ENCODE assay signal across 30 mouse cellular contexts in the genomic region with DNA sequence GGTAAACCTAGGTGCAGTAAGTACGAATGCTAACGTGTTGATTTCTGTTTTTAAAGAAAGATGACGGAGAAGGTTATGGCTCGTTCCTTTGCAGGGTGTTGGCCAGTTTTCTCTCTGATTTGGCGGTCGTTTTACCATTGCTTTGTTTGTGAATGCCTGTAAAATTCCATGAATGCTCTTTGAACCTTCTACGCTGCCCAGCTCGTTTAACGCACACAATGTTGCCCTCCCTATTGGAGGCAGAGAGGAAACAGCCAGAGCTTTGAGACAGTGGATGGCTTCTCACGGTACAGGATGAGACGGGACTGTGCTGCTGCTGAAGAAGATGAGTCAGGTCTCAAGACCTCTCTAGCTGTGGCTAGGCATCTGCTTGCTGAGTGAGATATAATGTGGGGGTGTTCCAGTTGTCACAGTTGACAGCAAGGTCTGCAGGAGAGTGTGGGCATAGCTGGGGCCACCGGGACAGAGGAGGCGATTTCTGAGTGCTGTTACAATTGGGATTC.
A peak's percentile ranks its signal among the peaks of the same experiment; 100 is the strongest.
DNase-seq lines count a peak whose midpoint lies in the region; ATAC-seq and TF ChIP-seq lines count a peak whose summit lies in the region.
"Had no signal": no experiment of that assay in that cellular context is flagged by ENCODE, and none has a peak within 500 bp of the region (broad histone marks: within the 10 kb centered on the region; RNA-seq: fewer than 3 reads in every experiment).

No protein-coding gene starts in this region.

- TF ChIP-seq POLR2A in embryonic fibroblast, embryonic 13.5 days (IDR thresholded peaks at IDR 0.05; ENCODE audit: low read depth, low read length): no peak

- 0 out of 2 replicates have a peak, but pooled peaks cover 1% of the 10 kb centered on the region for H3K9me3 ChIP-seq in heart, embryonic 13.5 days
- no peaks in the 10 kb centered on the region for H3K9me3 ChIP-seq in kidney, embryonic 16.5 days (ENCODE audit: low read length)
- H3K9me3 ChIP-seq: G1E; heart, embryonic 15.5 days; kidney, embryonic 15.5 days; midbrain, embryonic 13.5 days had no signal

- DNase-seq in heart, postnatal 10 days: no peak
- DNase-seq in kidney, postnatal 4 days: no peak
- peak; percentile 53 for DNase-seq in 3T3-L1 (ENCODE audit: low read depth, low spot score)
- DNase-seq in urinary bladder, postnatal 25 days (ENCODE audit: low spot score): no peak
- no peak for DNase-seq in ovary, adult 18-20 months (ENCODE audit: low spot score)
- DNase-seq: adrenal gland, adult 2 months; adrenal gland, postnatal 36 days; cerebellum, adult 8-10 months; cerebellum, postnatal 25 days; gastrocnemius, postnatal 14 days; heart, postnatal 36 days; liver, postnatal 0 days; lung, postnatal 36 days; spleen, adult 18-20 months; thymus, postnatal 14 days had no signal

- ATAC-seq in heart, embryonic 13.5 days (ENCODE audit: extremely low read depth, insufficient number of reproducible peaks, low FRiP score, low TSS enrichment): no peak
- peak; percentile 57; the same call in 1 of the 2 replicates for ATAC-seq in kidney, embryonic 16.5 days (ENCODE audit: low FRiP score, low TSS enrichment)
- ATAC-seq: forebrain, embryonic 14.5 days; liver, embryonic 12.5 days; liver, postnatal 0 days; midbrain, embryonic 13.5 days; Patski had no signal

- WGBS in heart, embryonic 13.5 days: 65% methylated on average over 13 of the region's 13 CpGs
- WGBS in kidney, embryonic 16.5 days: 62% methylated on average over 13 of the region's 13 CpGs

- no peaks in the 10 kb centered on the region for H3K36me3 ChIP-seq in heart, embryonic 13.5 days
- H3K36me3 ChIP-seq in kidney, embryonic 16.5 days (ENCODE audit: insufficient read depth, low read length): no peaks in the 10 kb centered on the region
- H3K36me3 ChIP-seq: heart, embryonic 15.5 days; kidney, embryonic 15.5 days; limb, embryonic 13.5 days; liver, embryonic 12.5 days had no signal

- intact Hi-C loops in heart, postnatal 10 days (cut with DNase I): no loop called here

- no peak overlapping the region for H3K9ac ChIP-seq in heart, embryonic 13.5 days
- H3K9ac ChIP-seq in kidney, embryonic 16.5 days (replicated peaks; ENCODE audit: low read length): no peak overlapping the region
- H3K9ac ChIP-seq: heart, embryonic 15.5 days; hindbrain, embryonic 14.5 days; kidney, embryonic 15.5 days; limb, embryonic 13.5 days; liver, embryonic 12.5 days; liver, postnatal 0 days; midbrain, embryonic 13.5 days had no signal

- no peak overlapping the region for H3K4me2 ChIP-seq in heart, embryonic 13.5 days
- no peak overlapping the region for H3K4me2 ChIP-seq in kidney, embryonic 16.5 days (replicated peaks; ENCODE audit: low read depth, low read length)
- H3K4me2 ChIP-seq: heart, embryonic 15.5 days; hindbrain, embryonic 14.5 days; kidney, embryonic 15.5 days; limb, embryonic 13.5 days; liver, embryonic 12.5 days; midbrain, embryonic 13.5 days had no signal

- TF ChIP-seq CTCF in embryonic fibroblast, embryonic 13.5 days (IDR thresholded peaks at IDR 0.05; ENCODE audit: borderline replicate concordance, insufficient read depth, low read length): no peak

- H3K4me3 ChIP-seq in heart, embryonic 13.5 days: no peak overlapping the region
- H3K4me3 ChIP-seq in kidney, embryonic 16.5 days (ENCODE audit: low read length): no peak overlapping the region
- no peak overlapping the region for H3K4me3 ChIP-seq in embryonic fibroblast, embryonic 13.5 days (ENCODE audit: insufficient read depth, low read length)
- H3K4me3 ChIP-seq: heart, embryonic 15.5 days; kidney, embryonic 15.5 days; layer of hippocampus, adult 2 months; left cerebral cortex, adult 2 months; limb, embryonic 13.5 days; liver, embryonic 12.5 days; megakaryocyte, embryonic 14.5 days; midbrain, embryonic 13.5 days had no signal

- peaks cover 40% of the 10 kb centered on the region for H3K4me1 ChIP-seq in heart, embryonic 13.5 days
- peaks cover 7% of the 10 kb centered on the region; the same call in 1 of the 2 replicates for H3K4me1 ChIP-seq in kidney, embryonic 16.5 days (ENCODE audit: insufficient read depth, low read length)
- H3K4me1 ChIP-seq in embryonic fibroblast, embryonic 13.5 days (ENCODE audit: control insufficient read depth, insufficient read depth, low read length): peaks cover 14% of the 10 kb centered on the region

- H3K27ac ChIP-seq in heart, embryonic 13.5 days (replicated peaks): 0 out of 2 replicates have a peak overlapping the region, but pooled peaks have one; percentile 17
- no peak overlapping the region for H3K27ac ChIP-seq in kidney, embryonic 16.5 days (ENCODE audit: low read length)
- peak overlapping the region; percentile 19; the same call in 1 of the 2 replicates for H3K27ac ChIP-seq in embryonic fibroblast, embryonic 13.5 days (ENCODE audit: insufficient read depth, low read length)
- H3K27ac ChIP-seq: heart, embryonic 15.5 days; hindbrain, embryonic 14.5 days; kidney, embryonic 15.5 days; layer of hippocampus, adult 2 months; left cerebral cortex, adult 2 months; limb, embryonic 13.5 days; liver, embryonic 12.5 days; midbrain, embryonic 13.5 days had no signal

- H3K27me3 ChIP-seq in heart, embryonic 13.5 days (replicated peaks): no peaks in the 10 kb centered on the region
- H3K27me3 ChIP-seq in kidney, embryonic 16.5 days (ENCODE audit: insufficient read depth, low read length): no peaks in the 10 kb centered on the region
- H3K27me3 ChIP-seq: heart, embryonic 15.5 days; kidney, embryonic 15.5 days; limb, embryonic 13.5 days; liver, embryonic 12.5 days; midbrain, embryonic 13.5 days; Patski had no signal
